ENCODE assay signal across 8 mouse cellular contexts in genomic region chr5:124453339-124454081, GRCm38 (mm10). TPM values are rescaled to one million over a fixed set of nuclear protein-coding genes. Genes with fewer than 3 reads are reported as not detected.
DNase-seq lines count a peak whose midpoint lies in the region; ATAC-seq and TF ChIP-seq lines count a peak whose summit lies in the region.

No protein-coding gene starts in this region.

- H3K9me3 ChIP-seq in kidney, postnatal 0 days (replicated peaks; ENCODE audit: low read length): no peaks in the 10 kb centered on the region

- peaks cover 67% of the 10 kb centered on the region for H3K36me3 ChIP-seq in kidney, postnatal 0 days (ENCODE audit: insufficient read depth, low read length)

- peak overlapping the region; percentile 92 for H3K27ac ChIP-seq in left cerebral cortex, adult 2 months
- peak overlapping the region; percentile 64 for H3K27ac ChIP-seq in kidney, postnatal 0 days

- no peaks in the 10 kb centered on the region; the same call in 1 of the 2 replicates for H3K4me1 ChIP-seq in kidney, postnatal 0 days (replicated peaks; ENCODE audit: insufficient read depth, low read length)

- peak in 1 of 2 experiments; percentile 51 for DNase-seq in left cerebral cortex, adult 2 months (ENCODE audit: extremely low spot score in 1 of 2, low spot score in 2 of 2)
- no peak for DNase-seq in left cerebral cortex, adult 8-10 months (ENCODE audit: low spot score in 2 of 2)
- peak; percentile 66 to 67 for DNase-seq in cerebellum, postnatal 14 days
- no peak for DNase-seq in kidney, postnatal 0 days (ENCODE audit: low spot score)
- DNase-seq in right cerebral cortex, postnatal 14 days: peak; percentile 47
- DNase-seq in adrenal gland, postnatal 25 days: no peak
- no peak for DNase-seq in embryo, embryonic 11 days
- DNase-seq in embryo, embryonic 9.5 days (ENCODE audit: extremely low spot score): no peak

- 84% methylated on average over 13 of the region's 13 CpGs for WGBS in kidney, postnatal 0 days

- TF ChIP-seq CTCF in left cerebral cortex, adult 2 months (IDR thresholded peaks at IDR 0.05): no peak
- no peak for TF ChIP-seq CTCF in kidney, postnatal 0 days (IDR thresholded peaks at IDR 0.05; ENCODE audit: low read depth)

- no peak overlapping the region for H3K9ac ChIP-seq in kidney, postnatal 0 days (ENCODE audit: low read depth, low read length)

- H3K4me2 ChIP-seq in kidney, postnatal 0 days (ENCODE audit: low read length): no peak overlapping the region

- intact Hi-C loops in left cerebral cortex, adult 2 months (cut with DNase I): no loop called here

- H3K27me3 ChIP-seq in kidney, postnatal 0 days (ENCODE audit: insufficient read depth, low read length): no peaks in the 10 kb centered on the region

- ATAC-seq in kidney, postnatal 0 days (replicated peaks; ENCODE audit: low FRiP score, low read depth): peak; percentile 69

- H3K4me3 ChIP-seq in left cerebral cortex, adult 2 months: peak overlapping the region; percentile 7; the same call in 1 of the 2 replicates
- no peak overlapping the region for H3K4me3 ChIP-seq in kidney, postnatal 0 days (replicated peaks; ENCODE audit: low read depth, low read length)

RNA-seq across cellular contexts. Expression of gene Kmt5a, which starts 13.8 kb away (rescaled TPM):
- total RNA-seq in left cerebral cortex, adult 2 months (2021): 10 to 100 TPM; 60.9 to 74.6 TPM
- total RNA-seq in left cerebral cortex, adult 8-10 months (2022): 10 to 100 TPM; 46.3 to 56.1 (median 53.9) TPM
- 32.8 and 47.5 TPM in 2 replicates for polyA plus RNA-seq in kidney, postnatal 0 days (2015; fragmentation: Nextera tagmentation; extraction: Ambion mirVana)
- total RNA-seq in adrenal gland, postnatal 25 days (2021): 216 and 296 TPM in 2 replicates

RNA-seq across cellular contexts. Expression of gene Rilpl2, which starts 24.7 kb away (rescaled TPM):
- total RNA-seq in left cerebral cortex, adult 2 months (2021): 10 to 100 TPM; 17.9 to 21.0 TPM
- 10 to 100 TPM; 13.3 to 18.3 (median 15.8) TPM for total RNA-seq in left cerebral cortex, adult 8-10 months (2022)
- polyA plus RNA-seq in kidney, postnatal 0 days (2015; fragmentation: Nextera tagmentation; extraction: Ambion mirVana): 41.9 and 44.7 TPM in 2 replicates
- 27.0 TPM in 2 replicates for total RNA-seq in adrenal gland, postnatal 25 days (2021)

RNA-seq across cellular contexts. Expression of gene Sbno1, which starts 27.7 kb away (rescaled TPM):
- 100 to 1,000 TPM; 180 to 185 TPM for total RNA-seq in left cerebral cortex, adult 2 months (2021)
- 100 to 1,000 TPM; 137 to 172 (median 153) TPM for total RNA-seq in left cerebral cortex, adult 8-10 months (2022)
- 56.2 and 70.6 TPM in 2 replicates for polyA plus RNA-seq in kidney, postnatal 0 days (2015; fragmentation: Nextera tagmentation; extraction: Ambion mirVana)
- 91.4 and 104 TPM in 2 replicates for total RNA-seq in adrenal gland, postnatal 25 days (2021)

RNA-seq across cellular contexts. Expression of gene Snrnp35, which starts 29.4 kb away (rescaled TPM):
- 10 to 100 TPM; 19.9 to 20.8 TPM for total RNA-seq in left cerebral cortex, adult 2 months (2021)
- 10 to 100 TPM; 19.0 to 29.8 (median 23.9) TPM for total RNA-seq in left cerebral cortex, adult 8-10 months (2022)
- polyA plus RNA-seq in kidney, postnatal 0 days (2015; fragmentation: Nextera tagmentation; extraction: Ambion mirVana): 17.1 and 21.3 TPM in 2 replicates
- total RNA-seq in adrenal gland, postnatal 25 days (2021): 20.7 TPM in 2 replicates

Comparison
In these comparisons a context has a peak if more than half of its experiments do, and no peak if none do; other contexts are left out.
1. DNase-seq: peak in cerebellum, postnatal 14 days (2 of 2) and right cerebral cortex, postnatal 14 days (single experiment); none in left cerebral cortex, adult 8-10 months (0 of 2), kidney, postnatal 0 days (single experiment), adrenal gland, postnatal 25 days (single experiment), embryo, embryonic 11 days (single experiment) and embryo, embryonic 9.5 days (single experiment).